Mouse (Mus musculus): ENCODE data around the gene Notch2.

Gene Notch2

GRCm38 (mm10) chr3:98054334-98055007 is 41.1 kb downstream of the Notch2 start:
- no peak for DNase-seq

- DNase-seq, result no peak
These were observed 41.6 kb downstream of the Notch2 start for GRCm38 (mm10) chr3:98055008-98055345.

- no peak for DNase-seq
These were observed 42.7 kb downstream of the Notch2 start for GRCm38 (mm10) chr3:98055808-98056728.

GRCm38 (mm10) chr3:98056956-98057365 is 43.6 kb downstream of the Notch2 start:
- no peak for DNase-seq

- no peak for DNase-seq
These were observed 45.7 kb downstream of the Notch2 start for GRCm38 (mm10) chr3:98059076-98059475.

GRCm38 (mm10) chr3:98060981-98061660 is 47.8 kb downstream of the Notch2 start:
- DNase-seq, result no peak

GRCm38 (mm10) chr3:98061661-98062330 is 48.5 kb downstream of the Notch2 start:
- DNase-seq, result no peak

GRCm38 (mm10) chr3:98062591-98063185 is 49.4 kb downstream of the Notch2 start:
- DNase-seq, result no peak

GRCm38 (mm10) chr3:98063186-98063771 is 50.0 kb downstream of the Notch2 start:
- no peak for DNase-seq

GRCm38 (mm10) chr3:98063833-98064232 is 50.5 kb downstream of the Notch2 start:
- no peak for DNase-seq

GRCm38 (mm10) chr3:98065004-98065403 is 51.7 kb downstream of the Notch2 start:
- no peak for DNase-seq

GRCm38 (mm10) chr3:98066434-98066833 is 53.1 kb downstream of the Notch2 start:
- DNase-seq, result no peak

GRCm38 (mm10) chr3:98067413-98067812 is 54.1 kb downstream of the Notch2 start:
- DNase-seq, result no peak

- no peak for DNase-seq
These were observed 54.6 kb downstream of the Notch2 start for GRCm38 (mm10) chr3:98067852-98068491.

- no peak for DNase-seq
These were observed 55.8 kb downstream of the Notch2 start for GRCm38 (mm10) chr3:98069161-98069560.

GRCm38 (mm10) chr3:98069856-98070255 is 56.5 kb downstream of the Notch2 start:
- DNase-seq, result no peak

GRCm38 (mm10) chr3:98072570-98072969 is 59.2 kb downstream of the Notch2 start:
- no peak for DNase-seq

- DNase-seq, result no peak
These were observed 60.2 kb downstream of the Notch2 start for GRCm38 (mm10) chr3:98073545-98073944.

- DNase-seq, result no peak
These were observed 61.4 kb downstream of the Notch2 start for GRCm38 (mm10) chr3:98074622-98075231.

- DNase-seq, result no peak
These were observed 64.5 kb downstream of the Notch2 start for GRCm38 (mm10) chr3:98077866-98078265.

- no peak for DNase-seq
These were observed 65.5 kb downstream of the Notch2 start for GRCm38 (mm10) chr3:98078816-98079215.
